Mouse (Mus musculus) cortical plate, adult 2 months (tissue): ENCODE data around the gene Rnf223. TPM values are rescaled to one million over a fixed set of nuclear protein-coding genes. Genes with fewer than 3 reads are reported as not detected.

Source experiments
- H3K27ac ChIP-seq: fragments of 200-500 bp; 2 replicates; pipeline ENCODE4 v1.5.1; 2012; ENCODE audit warnings: low read length, control low read depth, inconsistent platforms; ENCODE audit not compliant: insufficient read depth
- H3K4me1 ChIP-seq: fragments of 200-500 bp; 2 replicates; pipeline ENCODE4 v1.6.1; 2011; ENCODE audit warnings: low read length; ENCODE audit not compliant: control insufficient read depth, insufficient read depth
- H3K4me3 ChIP-seq: fragments of 200-500 bp; 2 replicates; pipeline ENCODE4 v1.5.1; 2011; ENCODE audit warnings: mild to moderate bottlenecking, low read length, control low read depth; ENCODE audit not compliant: insufficient read depth
- CTCF ChIP-seq: fragments of 200-500 bp; IDR thresholded peaks from 2 replicates; pipeline ENCODE4 v1.5.1; 2011; ENCODE audit warnings: mild to moderate bottlenecking, control low read depth, low read length; ENCODE audit not compliant: insufficient read depth; ENCODE audit errors: extremely low read depth
- POLR2A ChIP-seq: fragments of 200-500 bp; IDR thresholded peaks from 2 replicates; pipeline ENCODE4 v1.6.1; 2011; ENCODE audit warnings: mild to moderate bottlenecking, low read length, control low read depth; ENCODE audit not compliant: insufficient read depth; ENCODE audit errors: extremely low read depth
- polyA plus RNA-seq: library from polyadenylated mRNA; depleted of rRNA; stranded (reverse); fragments of >200 nt; gene quantifications from 2 replicates; pipeline ENCODE4 v1.2.3, GENCODE M21; 2012; rRNA removed

Gene Rnf223
- polyA plus RNA-seq, 1 experiment, result 2.0 TPM

DNA sequence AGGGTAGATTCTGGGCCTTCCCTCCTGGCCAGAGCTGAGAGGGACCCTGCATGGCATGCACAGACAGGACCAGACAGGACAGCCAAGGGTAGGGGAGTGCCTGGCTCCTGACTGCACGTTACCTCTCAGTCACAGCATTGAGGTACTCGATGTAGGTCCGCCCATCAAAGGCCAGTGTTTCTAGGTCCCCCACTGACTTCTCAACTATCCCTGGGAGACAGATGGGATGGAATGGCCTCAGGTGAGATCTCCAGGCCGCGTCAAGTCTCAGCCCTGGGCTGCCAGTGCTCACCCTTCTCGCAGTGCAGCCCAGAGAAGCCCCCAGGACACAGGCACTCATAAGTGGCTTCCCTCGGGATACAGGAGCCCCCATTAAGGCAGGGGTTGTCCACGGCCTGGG lies 38.3 kb downstream of the Rnf223 start:
- H3K4me3 ChIP-seq, result no peak overlapping the region
- H3K4me1 ChIP-seq, result no peaks in the 10 kb centered on the region
- H3K27ac ChIP-seq, result no peak overlapping the region
- TF ChIP-seq CTCF, result no peak

DNA sequence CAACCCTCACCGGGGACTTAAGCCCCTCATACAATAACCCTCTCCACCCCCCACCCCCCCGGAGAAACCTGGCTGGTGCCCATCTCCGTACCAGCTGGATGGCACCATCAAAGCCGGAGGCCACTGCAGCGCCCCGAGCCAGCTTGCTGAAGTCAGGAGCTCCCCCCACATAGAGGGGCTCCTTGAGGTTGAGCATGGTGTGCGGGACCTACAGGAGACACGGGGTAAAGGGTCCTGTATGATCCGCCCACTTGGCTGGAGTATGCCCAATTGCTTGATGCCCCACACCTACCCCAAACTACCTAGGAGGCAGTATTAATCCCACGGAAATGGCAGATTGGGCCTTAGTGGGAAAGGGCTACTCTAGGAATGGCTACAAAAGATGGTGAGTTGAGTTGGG lies 38.8 kb downstream of the Rnf223 start:
- Histone ChIP-seq H3K27ac (no peak overlapping the region), H3K4me3 (no peak overlapping the region), H3K4me1 (no peaks in the 10 kb centered on the region)
- TF ChIP-seq POLR2A (no peak), CTCF (no peak)

DNA sequence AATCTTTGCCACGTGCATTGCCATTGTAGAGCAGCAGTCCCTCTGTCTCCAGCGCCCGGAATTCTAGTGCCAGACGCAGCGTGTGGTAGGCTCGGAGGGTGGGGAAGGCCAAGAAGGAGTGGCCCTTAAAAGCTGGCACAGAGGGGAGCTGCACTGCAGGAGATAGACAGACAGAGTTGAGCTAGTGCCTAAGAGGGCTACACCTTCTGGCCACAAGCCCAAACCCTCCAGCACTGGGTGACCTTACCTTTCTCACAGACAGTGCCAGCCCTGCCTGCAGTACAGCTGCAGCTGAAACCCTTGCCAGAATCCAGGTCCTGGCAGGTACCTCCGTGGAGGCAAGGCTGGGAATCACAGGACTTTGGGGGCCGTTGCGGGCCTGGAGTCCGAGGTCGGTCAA lies 41.5 kb downstream of the Rnf223 start:
- Histone ChIP-seq H3K4me3 (no peak overlapping the region), H3K27ac (no peak overlapping the region), H3K4me1 (no peaks in the 10 kb centered on the region)
- TF ChIP-seq CTCF, result no peak

DNA sequence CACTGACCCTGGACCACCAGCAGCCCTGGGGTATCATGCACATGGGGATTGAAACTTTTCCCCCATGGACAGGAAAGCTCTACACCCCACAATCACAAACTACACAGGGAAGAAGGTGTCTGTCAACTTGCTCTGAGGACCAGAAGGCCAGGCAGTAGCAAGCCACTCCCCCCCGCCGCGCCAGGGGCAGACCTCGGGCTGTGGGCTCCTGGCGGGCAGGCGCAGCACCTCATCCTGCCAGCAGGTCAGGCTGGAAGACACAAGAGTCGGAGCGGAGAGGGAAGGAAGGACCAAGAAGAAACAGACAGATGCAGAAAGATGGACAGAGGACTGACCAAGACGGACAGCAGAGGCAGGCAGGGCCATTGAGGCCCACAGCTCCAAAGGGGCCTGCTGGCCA lies 47.3 kb downstream of the Rnf223 start:
- Histone ChIP-seq H3K4me1 (peaks cover 3% of the 10 kb centered on the region; the same call in 1 of the 2 replicates), H3K4me3 (no peak overlapping the region), H3K27ac (no peak overlapping the region)
- TF ChIP-seq POLR2A (no peak), CTCF (no peak)

Other genes with a start within 250 kb of the Rnf223 start
- 90.6 and 94.2 TPM in 2 replicates for gene Pusl1, start 238.7 kb upstream of the Rnf223 start, polyA plus RNA-seq
- 136 and 142 TPM in 2 replicates for gene Acap3, start 238.7 kb upstream of the Rnf223 start, polyA plus RNA-seq
- 72.6 and 75.2 TPM in 2 replicates for gene Ube2j2, start 186.7 kb upstream of the Rnf223 start, polyA plus RNA-seq
- 19.3 and 22.2 TPM in 2 replicates for gene C1qtnf12, start 168.2 kb upstream of the Rnf223 start, polyA plus RNA-seq
- gene B3galt6, start 137.9 kb upstream of the Rnf223 start, polyA plus RNA-seq, result 8.9 and 11.0 TPM in 2 replicates
- 122 and 126 TPM in 2 replicates for gene Sdf4, start 137.6 kb upstream of the Rnf223 start, polyA plus RNA-seq
- 3.4 and 4.0 TPM in 2 replicates for gene Tnfrsf4, start 116.7 kb upstream of the Rnf223 start, polyA plus RNA-seq
- 0.17 and 0.34 TPM in 2 replicates for gene Tnfrsf18, start 104.3 kb upstream of the Rnf223 start, polyA plus RNA-seq
- gene Ttll10, start 71.1 kb upstream of the Rnf223 start, polyA plus RNA-seq, result 0.10 and 0.34 TPM in 2 replicates
- gene 9430015G10Rik, start 20.5 kb upstream of the Rnf223 start, polyA plus RNA-seq, result 34.8 and 38.8 TPM in 2 replicates
- gene Agrn, start 67.0 kb downstream of the Rnf223 start, polyA plus RNA-seq, result 186 and 206 TPM in 2 replicates
- gene Isg15, start 70.3 kb downstream of the Rnf223 start, polyA plus RNA-seq, result 5.6 and 8.8 TPM in 2 replicates
- gene AW011738, start 72.8 kb downstream of the Rnf223 start, polyA plus RNA-seq, result 3.5 and 3.7 TPM in 2 replicates
- 0.57 and 0.65 TPM in 2 replicates for gene Perm1, start 85.4 kb downstream of the Rnf223 start, polyA plus RNA-seq
- gene Plekhn1, start 104.3 kb downstream of the Rnf223 start, polyA plus RNA-seq, result 70.6 and 79.0 TPM in 2 replicates
- gene Noc2l, start 105.5 kb downstream of the Rnf223 start, polyA plus RNA-seq, result 94.2 and 95.6 TPM in 2 replicates
- 3.2 and 3.7 TPM in 2 replicates for gene Samd11, start 125.1 kb downstream of the Rnf223 start, polyA plus RNA-seq
- not detected in 2 replicates for gene Vmn2r-ps159, start 200.6 kb downstream of the Rnf223 start, polyA plus RNA-seq